Mouse (Mus musculus): Measurements from ENCODE around the gene Cd300a. TPM values are rescaled to one million over a fixed set of nuclear protein-coding genes. Genes with fewer than 3 reads are reported as not detected.

Cd300a gene
- polyA plus RNA-seq, 1 experiment: 4.2 TPM

GRCm38 (mm10) chr11:114933591-114933990 is 43.8 kb downstream of the Cd300a start:
- no peaks in the 10 kb centered on the region for H3K36me3 ChIP-seq (ENCODE audit: control insufficient read depth, insufficient read depth, low read length)
- TF ChIP-seq CTCF (IDR thresholded peaks at IDR 0.05; ENCODE audit: borderline replicate concordance, control insufficient read depth, extremely low read depth, insufficient read depth, low read length, poor library complexity) (no peak), POLR2A (IDR thresholded peaks at IDR 0.05; ENCODE audit: control insufficient read depth, extremely low read depth, insufficient read depth, low read length, poor library complexity) (no peak)
- no peak for DNase-seq
- H3K4me3 ChIP-seq (ENCODE audit: control insufficient read depth, insufficient read depth, low read length): no peak overlapping the region
- H3K4me1 ChIP-seq (replicated peaks; ENCODE audit: control insufficient read depth, insufficient read depth, low read length): no peaks in the 10 kb centered on the region
- no peak overlapping the region for H3K27ac ChIP-seq (ENCODE audit: control insufficient read depth, insufficient read depth, low read length)
- whole genome bisulfite sequencing: 55% methylated on average over 4 of the region's 4 CpGs
- H3K27me3 ChIP-seq (ENCODE audit: control insufficient read depth, insufficient read depth, low read length): no peaks in the 10 kb centered on the region

- Histone ChIP-seq H3K36me3 (ENCODE audit: control insufficient read depth, insufficient read depth, low read length) (no peaks in the 10 kb centered on the region), H3K27ac (ENCODE audit: control insufficient read depth, insufficient read depth, low read length) (no peak within 1 kb of the TSS), H3K27me3 (ENCODE audit: control insufficient read depth, insufficient read depth, low read length) (no peaks in the 10 kb centered on the region), H3K4me1 (replicated peaks; ENCODE audit: control insufficient read depth, insufficient read depth, low read length) (no peaks in the 10 kb centered on the region), H3K4me3 (ENCODE audit: control insufficient read depth, insufficient read depth, low read length) (no peak within 1 kb of the TSS)
- no peak for TF ChIP-seq POLR2A (IDR thresholded peaks at IDR 0.05; ENCODE audit: control insufficient read depth, extremely low read depth, insufficient read depth, low read length, poor library complexity)
- DNase-seq: no peak
- WGBS: 13% methylated on average over 6 of the region's 6 CpGs
Measured at GRCm38 (mm10) chr11:114934144-114934543, 44.3 kb downstream of the Cd300a start, which contains the start of gene Cd300lb. Gene Cd300lb, minus strand, starts transcription at chr11:114934386.

Other genes with a start within 250 kb of the Cd300a start
- gene Rpl38, start 221.5 kb upstream of the Cd300a start, polyA plus RNA-seq (2012; rRNA removed): 481 and 516 TPM in 2 replicates
- gene Ttyh2, start 214.6 kb upstream of the Cd300a start, polyA plus RNA-seq (2012; rRNA removed): 17.1 and 17.3 TPM in 2 replicates
- gene Dnaic2, start 162.6 kb upstream of the Cd300a start, polyA plus RNA-seq (2012; rRNA removed): 1.9 TPM in 2 replicates
- 0.59 and 0.71 TPM in 2 replicates for gene Kif19a, start 124.7 kb upstream of the Cd300a start, polyA plus RNA-seq (2012; rRNA removed)
- gene Btbd17, start 94.1 kb upstream of the Cd300a start, polyA plus RNA-seq (2012; rRNA removed): 0.53 and 1.1 TPM in 2 replicates
- gene Gpr142, start 91.1 kb upstream of the Cd300a start, polyA plus RNA-seq (2012; rRNA removed): not detected in 2 replicates
- 5.4 and 6.4 TPM in 2 replicates for gene Gprc5c, start 38.9 kb upstream of the Cd300a start, polyA plus RNA-seq (2012; rRNA removed)
- 0.78 and 1.1 TPM in 2 replicates for gene Cd300lb, start 44.3 kb downstream of the Cd300a start, polyA plus RNA-seq (2012; rRNA removed)
- 2.1 and 5.8 TPM in 2 replicates for gene Cd300c, start 79.1 kb downstream of the Cd300a start, polyA plus RNA-seq (2012; rRNA removed)
- 0.91 and 1.3 TPM in 2 replicates for gene Cd300ld, start 99.9 kb downstream of the Cd300a start, polyA plus RNA-seq (2012; rRNA removed)
- 15.3 and 19.9 TPM in 2 replicates for gene Cd300c2, start 111.8 kb downstream of the Cd300a start, polyA plus RNA-seq (2012; rRNA removed)
- 0.42 and 0.90 TPM in 2 replicates for gene Cd300ld2, start 126.2 kb downstream of the Cd300a start, polyA plus RNA-seq (2012; rRNA removed)
- 1.1 and 6.4 TPM in 2 replicates for gene Cd300ld4, start 137.0 kb downstream of the Cd300a start, polyA plus RNA-seq (2012; rRNA removed)
- 6.0 and 9.4 TPM in 2 replicates for gene Cd300ld5, start 147.7 kb downstream of the Cd300a start, polyA plus RNA-seq (2012; rRNA removed)
- gene Cd300ld3, start 158.4 kb downstream of the Cd300a start, polyA plus RNA-seq (2012; rRNA removed): 41.5 and 45.3 TPM in 2 replicates
- gene Cd300e, start 172.1 kb downstream of the Cd300a start, polyA plus RNA-seq (2012; rRNA removed): 0.12 TPM in 1 of 2 replicates, not detected in the other
- gene Rab37, start 201.4 kb downstream of the Cd300a start, polyA plus RNA-seq (2012; rRNA removed): 15.1 and 18.3 TPM in 2 replicates
- gene Cd300lf, start 244.0 kb downstream of the Cd300a start, polyA plus RNA-seq (2012; rRNA removed): 8.4 and 10.4 TPM in 2 replicates

All from thymus, adult 2 months (tissue).